Comparison of ENCODE assay signal across 18 mouse cellular contexts in genomic region chr9:121148602-121149001, GRCm38 (mm10).
DNase-seq lines count a peak whose midpoint lies in the region; ATAC-seq lines count a peak whose summit lies in the region.
"Had no signal": no experiment of that assay in that cellular context is flagged by ENCODE, and none has a peak within 500 bp of the region (broad histone marks: within the 10 kb centered on the region; RNA-seq: fewer than 3 reads in every experiment).

No protein-coding gene starts in this region.

- WGBS in heart, embryonic 10.5 days = 17% methylated on average over 3 of the region's 3 CpGs
- 19% methylated on average over 3 of the region's 3 CpGs for WGBS in midbrain, embryonic 14.5 days

- H3K27me3 ChIP-seq in heart, embryonic 10.5 days (ENCODE audit: insufficient read depth, poor library complexity, severe bottlenecking) = no peaks in the 10 kb centered on the region
- no peaks in the 10 kb centered on the region for H3K27me3 ChIP-seq in midbrain, embryonic 14.5 days (ENCODE audit: control insufficient read depth, insufficient read depth, low read length)
- H3K27me3 ChIP-seq: embryonic facial prominence, embryonic 15.5 days; heart, embryonic 15.5 days; intestine, embryonic 15.5 days; lung, embryonic 15.5 days had no signal

- intact Hi-C loops in heart, postnatal 10 days (cut with DNase I) = no loop called here

- peaks cover 18% of the 10 kb centered on the region for H3K4me1 ChIP-seq in heart, embryonic 10.5 days
- no peaks in the 10 kb centered on the region for H3K4me1 ChIP-seq in midbrain, embryonic 14.5 days (ENCODE audit: control insufficient read depth, insufficient read depth, low read length)
- H3K4me1 ChIP-seq: embryonic facial prominence, embryonic 15.5 days; lung, embryonic 15.5 days; megakaryocyte, embryonic 14.5 days had no signal

- no peaks in the 10 kb centered on the region for H3K9me3 ChIP-seq in heart, embryonic 10.5 days
- no peaks in the 10 kb centered on the region for H3K9me3 ChIP-seq in midbrain, embryonic 14.5 days (ENCODE audit: control insufficient read depth, low read length)
- H3K9me3 ChIP-seq: embryonic facial prominence, embryonic 15.5 days; heart, embryonic 15.5 days; intestine, embryonic 15.5 days; lung, embryonic 15.5 days had no signal

- no peak overlapping the region for H3K4me2 ChIP-seq in midbrain, embryonic 14.5 days (ENCODE audit: low read length)
- H3K4me2 ChIP-seq: embryonic facial prominence, embryonic 15.5 days; heart, embryonic 15.5 days; intestine, embryonic 15.5 days; lung, embryonic 15.5 days had no signal

- no peak for ATAC-seq in midbrain, embryonic 14.5 days (ENCODE audit: low FRiP score, low TSS enrichment)
- ATAC-seq: forebrain, embryonic 14.5 days; intestine, embryonic 15.5 days had no signal

- H3K36me3 ChIP-seq in heart, embryonic 10.5 days = peaks cover 3% of the 10 kb centered on the region; the same call in 1 of the 2 replicates
- no peaks in the 10 kb centered on the region; the same call in 1 of the 2 replicates for H3K36me3 ChIP-seq in midbrain, embryonic 14.5 days (ENCODE audit: control insufficient read depth, insufficient read depth, low read length)
- H3K36me3 ChIP-seq: embryonic facial prominence, embryonic 15.5 days; heart, embryonic 15.5 days; intestine, embryonic 15.5 days; lung, embryonic 15.5 days had no signal

- no peak overlapping the region for H3K4me3 ChIP-seq in heart, embryonic 10.5 days
- H3K4me3 ChIP-seq in midbrain, embryonic 14.5 days (replicated peaks; ENCODE audit: low read depth, low read length) = no peak overlapping the region
- H3K4me3 ChIP-seq: embryonic facial prominence, embryonic 15.5 days; heart, embryonic 15.5 days; intestine, embryonic 15.5 days; lung, embryonic 15.5 days; megakaryocyte, embryonic 14.5 days had no signal

- H3K9ac ChIP-seq in midbrain, embryonic 14.5 days (replicated peaks; ENCODE audit: low read length) = no peak overlapping the region
- H3K9ac ChIP-seq: embryonic facial prominence, embryonic 15.5 days; heart, embryonic 15.5 days; intestine, embryonic 15.5 days; lung, embryonic 15.5 days had no signal

- H3K27ac ChIP-seq in heart, embryonic 10.5 days = no peak overlapping the region
- 0 out of 2 replicates have a peak overlapping the region, but pooled peaks have one; percentile 9 for H3K27ac ChIP-seq in midbrain, embryonic 14.5 days (replicated peaks; ENCODE audit: low read depth, low read length)
- H3K27ac ChIP-seq: embryonic facial prominence, embryonic 15.5 days; heart, embryonic 15.5 days; intestine, embryonic 15.5 days; kidney, postnatal 0 days; lung, embryonic 15.5 days had no signal

- DNase-seq in adrenal gland, postnatal 10 days = peak; percentile 22
- DNase-seq in adrenal gland, postnatal 25 days = no peak
- peak; percentile 14 for DNase-seq in heart, postnatal 10 days
- no peak for DNase-seq in heart, embryonic 10.5 days (ENCODE audit: low spot score)
- DNase-seq in ES-CJ7 (ENCODE audit: low read depth, low spot score) = peak; percentile 19
- peak; percentile 41 for DNase-seq in midbrain, embryonic 14.5 days
- no peak for DNase-seq in left cerebral cortex, adult 8-10 months (ENCODE audit: low spot score in 2 of 2)
- no peak for DNase-seq in kidney, adult 8-10 months
- DNase-seq: cerebellum, postnatal 25 days; gastrocnemius, postnatal 10 days; thymus, adult 18-20 months had no signal

Comparison
In these comparisons a context has a peak if more than half of its experiments do, and no peak if none do; other contexts are left out.
1. DNase-seq: peak in adrenal gland, postnatal 10 days (single experiment), heart, postnatal 10 days (2 of 2), ES-CJ7 (single experiment) and midbrain, embryonic 14.5 days (single experiment); none in adrenal gland, postnatal 25 days (single experiment), heart, embryonic 10.5 days (single experiment), left cerebral cortex, adult 8-10 months (0 of 2) and kidney, adult 8-10 months (0 of 2).